Mouse (Mus musculus): ENCODE measurements at regions not wholly inside any gene's neighbourhood (a gene's known extent, or its start where the extent isn't known, plus 50 kb on each side); places are given as distances from the start of the nearest gene placed in this dataset.

DNA sequence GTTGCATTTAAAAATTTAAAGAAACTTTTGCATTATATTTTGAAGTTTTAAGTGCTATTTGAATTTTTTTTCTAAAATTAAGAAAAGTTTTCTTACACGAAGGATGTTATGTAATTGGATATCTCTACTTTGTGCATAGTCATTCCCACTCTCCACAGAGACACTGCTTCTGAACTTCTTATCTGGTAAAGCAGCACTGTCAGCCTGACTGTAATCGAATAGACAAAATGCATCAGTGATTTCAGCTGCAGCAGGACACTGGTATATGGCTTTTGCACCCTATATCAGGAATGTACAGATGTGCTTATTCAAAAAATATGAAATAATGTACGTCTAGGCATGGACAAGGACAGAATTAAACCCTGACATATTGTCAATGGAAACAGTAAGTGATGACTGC is 1020.6 kb upstream of the Gje1 start:
- TF ChIP-seq ZNF384 (IDR thresholded peaks at IDR 0.05; ENCODE audit: low read depth, low read length) = no peak
- TF ChIP-seq MAFK (IDR thresholded peaks at IDR 0.05; ENCODE audit: insufficient read depth, low read depth, low read length) = no peak
- no peak for TF ChIP-seq CHD2 (IDR thresholded peaks at IDR 0.05; ENCODE audit: low read depth, low read length)
- TF ChIP-seq ZC3H11A (IDR thresholded peaks at IDR 0.05; ENCODE audit: borderline replicate concordance, low read depth, low read length) = no peak

Data from ES-E14 (cell line).